Mouse (Mus musculus): Measurements from ENCODE around the gene Egfl7. TPM values are rescaled to one million over a fixed set of nuclear protein-coding genes. Genes with fewer than 3 reads are reported as not detected.

Gene Egfl7
- polyA plus RNA-seq, 1 experiment: 27.4 TPM

- peaks cover 2% of the 10 kb centered on the region; the same call in 1 of the 2 replicates for H3K27me3 ChIP-seq (ENCODE audit: control insufficient read depth, insufficient read depth, low read length)
- no peak for TF ChIP-seq CTCF (IDR thresholded peaks at IDR 0.05; ENCODE audit: control insufficient read depth, insufficient read depth, insufficient replicate concordance, low read depth, low read length)
- H3K27ac ChIP-seq (ENCODE audit: control insufficient read depth, insufficient read depth, low read depth, low read length): no peak overlapping the region
- H3K4me3 ChIP-seq (ENCODE audit: control insufficient read depth, low read depth, low read length): no peak overlapping the region
- no peaks in the 10 kb centered on the region for H3K36me3 ChIP-seq (ENCODE audit: control insufficient read depth, insufficient read depth, low read length)
- peaks cover 3% of the 10 kb centered on the region; the same call in 1 of the 2 replicates for H3K4me1 ChIP-seq (ENCODE audit: control insufficient read depth, insufficient read depth, low read length)
Observed at GRCm38 (mm10) chr2:26608781-26609180, 29.0 kb downstream of the Egfl7 start.

- no peaks in the 10 kb centered on the region for H3K36me3 ChIP-seq (ENCODE audit: control insufficient read depth, insufficient read depth, low read length)
- H3K27ac ChIP-seq (ENCODE audit: control insufficient read depth, insufficient read depth, low read depth, low read length): no peak overlapping the region
- TF ChIP-seq POLR2A (IDR thresholded peaks at IDR 0.05; ENCODE audit: control insufficient read depth, low read depth, low read length) (no peak), CTCF (IDR thresholded peaks at IDR 0.05; ENCODE audit: control insufficient read depth, insufficient read depth, insufficient replicate concordance, low read depth, low read length) (no peak)
- H3K4me3 ChIP-seq (ENCODE audit: control insufficient read depth, low read depth, low read length): no peak overlapping the region
- peaks cover 2% of the 10 kb centered on the region; the same call in 1 of the 2 replicates for H3K27me3 ChIP-seq (ENCODE audit: control insufficient read depth, insufficient read depth, low read length)
- H3K4me1 ChIP-seq (ENCODE audit: control insufficient read depth, insufficient read depth, low read length): peaks cover 3% of the 10 kb centered on the region; the same call in 1 of the 2 replicates
Observed at GRCm38 (mm10) chr2:26609261-26609661, 29.4 kb downstream of the Egfl7 start.

- H3K4me1 ChIP-seq (ENCODE audit: control insufficient read depth, insufficient read depth, low read length): no peaks in the 10 kb centered on the region; the same call in 1 of the 2 replicates
- H3K27ac ChIP-seq (ENCODE audit: control insufficient read depth, insufficient read depth, low read depth, low read length): no peak overlapping the region
- TF ChIP-seq POLR2A (IDR thresholded peaks at IDR 0.05; ENCODE audit: control insufficient read depth, low read depth, low read length) (no peak), CTCF (IDR thresholded peaks at IDR 0.05; ENCODE audit: control insufficient read depth, insufficient read depth, insufficient replicate concordance, low read depth, low read length) (no peak)
- H3K4me3 ChIP-seq (ENCODE audit: control insufficient read depth, low read depth, low read length): no peak overlapping the region
- H3K36me3 ChIP-seq (ENCODE audit: control insufficient read depth, insufficient read depth, low read length): no peaks in the 10 kb centered on the region
- H3K27me3 ChIP-seq (ENCODE audit: control insufficient read depth, insufficient read depth, low read length): no peaks in the 10 kb centered on the region
Observed at GRCm38 (mm10) chr2:26610526-26610925, 30.7 kb downstream of the Egfl7 start.

- no peak overlapping the region for H3K27ac ChIP-seq (ENCODE audit: control insufficient read depth, insufficient read depth, low read depth, low read length)
Observed at GRCm38 (mm10) chr2:26611054-26611453, 31.2 kb downstream of the Egfl7 start.

GRCm38 (mm10) chr2:26611896-26612295 is 32.1 kb downstream of the Egfl7 start:
- H3K27ac ChIP-seq (ENCODE audit: control insufficient read depth, insufficient read depth, low read depth, low read length): no peak overlapping the region
- no peaks in the 10 kb centered on the region for H3K27me3 ChIP-seq (ENCODE audit: control insufficient read depth, insufficient read depth, low read length)
- H3K4me1 ChIP-seq (ENCODE audit: control insufficient read depth, insufficient read depth, low read length): no peaks in the 10 kb centered on the region; the same call in 1 of the 2 replicates
- H3K4me3 ChIP-seq (ENCODE audit: control insufficient read depth, low read depth, low read length): no peak overlapping the region
- no peaks in the 10 kb centered on the region for H3K36me3 ChIP-seq (ENCODE audit: control insufficient read depth, insufficient read depth, low read length)
- TF ChIP-seq POLR2A (IDR thresholded peaks at IDR 0.05; ENCODE audit: control insufficient read depth, low read depth, low read length) (no peak), CTCF (IDR thresholded peaks at IDR 0.05; ENCODE audit: control insufficient read depth, insufficient read depth, insufficient replicate concordance, low read depth, low read length) (no peak)

More at GRCm38 (mm10) chr2:26611054-26611453, 31.2 kb downstream of the Egfl7 start:
- Histone ChIP-seq H3K27me3 (ENCODE audit: control insufficient read depth, insufficient read depth, low read length) (no peaks in the 10 kb centered on the region), H3K36me3 (ENCODE audit: control insufficient read depth, insufficient read depth, low read length) (no peaks in the 10 kb centered on the region), H3K4me1 (ENCODE audit: control insufficient read depth, insufficient read depth, low read length) (no peaks in the 10 kb centered on the region; the same call in 1 of the 2 replicates), H3K4me3 (ENCODE audit: control insufficient read depth, low read depth, low read length) (no peak overlapping the region)
- no peak for TF ChIP-seq POLR2A (IDR thresholded peaks at IDR 0.05; ENCODE audit: control insufficient read depth, low read depth, low read length)
- TF ChIP-seq CTCF (IDR thresholded peaks at IDR 0.05; ENCODE audit: control insufficient read depth, insufficient read depth, insufficient replicate concordance, low read depth, low read length): no peak

- TF ChIP-seq POLR2A (IDR thresholded peaks at IDR 0.05; ENCODE audit: control insufficient read depth, low read depth, low read length) (no peak), CTCF (IDR thresholded peaks at IDR 0.05; ENCODE audit: control insufficient read depth, insufficient read depth, insufficient replicate concordance, low read depth, low read length) (no peak)
Observed at GRCm38 (mm10) chr2:26614903-26615302, 35.1 kb downstream of the Egfl7 start.

GRCm38 (mm10) chr2:26615459-26616124 is 35.8 kb downstream of the Egfl7 start:
- Histone ChIP-seq H3K27ac (ENCODE audit: control insufficient read depth, insufficient read depth, low read depth, low read length) (no peak overlapping the region), H3K4me1 (ENCODE audit: control insufficient read depth, insufficient read depth, low read length) (no peaks in the 10 kb centered on the region), H3K27me3 (ENCODE audit: control insufficient read depth, insufficient read depth, low read length) (no peaks in the 10 kb centered on the region), H3K4me3 (ENCODE audit: control insufficient read depth, low read depth, low read length) (no peak overlapping the region), H3K36me3 (ENCODE audit: control insufficient read depth, insufficient read depth, low read length) (no peaks in the 10 kb centered on the region)
- TF ChIP-seq CTCF (IDR thresholded peaks at IDR 0.05; ENCODE audit: control insufficient read depth, insufficient read depth, insufficient replicate concordance, low read depth, low read length) (no peak), POLR2A (IDR thresholded peaks at IDR 0.05; ENCODE audit: control insufficient read depth, low read depth, low read length) (no peak)

More at GRCm38 (mm10) chr2:26614903-26615302, 35.1 kb downstream of the Egfl7 start:
- Histone ChIP-seq H3K36me3 (ENCODE audit: control insufficient read depth, insufficient read depth, low read length) (no peaks in the 10 kb centered on the region), H3K4me1 (ENCODE audit: control insufficient read depth, insufficient read depth, low read length) (no peaks in the 10 kb centered on the region), H3K4me3 (ENCODE audit: control insufficient read depth, low read depth, low read length) (no peak overlapping the region), H3K27ac (ENCODE audit: control insufficient read depth, insufficient read depth, low read depth, low read length) (no peak overlapping the region), H3K27me3 (ENCODE audit: control insufficient read depth, insufficient read depth, low read length) (no peaks in the 10 kb centered on the region)
